Mouse (Mus musculus) stomach, embryonic 16.5 days (tissue): ENCODE results near the gene Foxj3. TPM values are rescaled to one million over a fixed set of nuclear protein-coding genes. Genes with fewer than 3 reads are reported as not detected.

Source experiments
- ATAC-seq: fragments of 200-750 bp; cut with Nextera tagmentation; 2 replicates; pipeline ENCODE4 v1.8.0; 2017; ENCODE audit warnings: moderate number of reproducible peaks, moderate TSS enrichment; ENCODE audit not compliant: insufficient read depth, low FRiP score
- H3K27ac ChIP-seq: fragments of 300-500 bp; sonication (generic); 2 replicates; pipeline ENCODE4 v1.5.1; 2014; ENCODE audit warnings: low read length
- H3K27me3 ChIP-seq: fragments of 300-500 bp; sonication (generic); 2 replicates; pipeline ENCODE4 v1.6.1; 2014; ENCODE audit warnings: low read length, control low read depth, mixed read lengths; ENCODE audit not compliant: control insufficient read depth, insufficient read depth
- H3K36me3 ChIP-seq: fragments of 300-500 bp; sonication (generic); 2 replicates; pipeline ENCODE4 v1.6.1; 2014; ENCODE audit warnings: low read length; ENCODE audit not compliant: control insufficient read depth, insufficient read depth
- H3K4me1 ChIP-seq: fragments of 300-500 bp; sonication (generic); 2 replicates; pipeline ENCODE4 v1.6.1; 2014; ENCODE audit warnings: low read length, control low read depth, mixed read lengths; ENCODE audit not compliant: control insufficient read depth, insufficient read depth
- H3K4me2 ChIP-seq: fragments of 300-500 bp; sonication (generic); 2 replicates; pipeline ENCODE4 v1.6.1; 2014; ENCODE audit warnings: low read depth, low read length, mixed read lengths
- H3K4me3 ChIP-seq: fragments of 300-500 bp; sonication (generic); replicated peaks from 2 replicates; pipeline ENCODE4 v1.5.1; 2014; ENCODE audit warnings: mild to moderate bottlenecking, low read length
- H3K9ac ChIP-seq: fragments of 300-500 bp; sonication (generic); 2 replicates; pipeline ENCODE4 v1.6.1; 2014; ENCODE audit warnings: low read length
- H3K9me3 ChIP-seq: fragments of 300-500 bp; sonication (generic); replicated peaks from 2 replicates; pipeline ENCODE4 v1.6.1; 2016; ENCODE audit warnings: low read length, control low read depth; ENCODE audit not compliant: control insufficient read depth
- WGBS: fragments of 180-500 bp; shearing (Covaris S2); extraction: QIAGEN DNeasy Blood & Tissue Kit; methylation state at CpG from one replicate; pipeline ENCODE4 v1.1.7; 2014; 5-methylcytosine and 5-hydroxymethylcytosine counted together
- polyA plus RNA-seq: library from polyadenylated mRNA; unstranded; fragments of >200 nt; fragmentation: Nextera tagmentation; extraction: Ambion mirVana; gene quantifications from 2 replicates; pipeline ENCODE4 v1.2.1, GENCODE M21; 2015

Foxj3 gene
- polyA plus RNA-seq, 1 experiment from 2014 or later: 18.9 TPM

DNA sequence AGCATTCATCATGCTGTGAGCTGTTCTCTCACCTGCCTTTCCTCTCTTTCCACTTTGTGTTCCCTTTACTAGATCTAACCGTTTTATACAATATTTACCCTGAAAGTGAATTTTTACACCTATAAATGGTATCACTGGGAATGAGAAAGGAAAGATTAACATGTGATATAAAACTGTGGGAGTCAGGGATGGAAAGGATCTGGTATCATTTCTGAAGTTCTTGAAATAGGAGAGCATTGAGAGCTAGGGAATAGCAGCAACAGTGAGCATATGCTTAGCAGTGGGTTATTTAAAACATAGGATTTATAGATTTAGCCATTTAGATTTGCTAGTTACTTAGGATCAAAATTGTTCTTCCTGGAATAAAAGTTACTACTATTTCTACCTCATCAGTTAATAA is 53.2 kb downstream of the Foxj3 start:
- Histone ChIP-seq H3K27ac (no peak overlapping the region), H3K9ac (no peak overlapping the region), H3K9me3 (no peaks in the 10 kb centered on the region), H3K4me2 (no peak overlapping the region), H3K27me3 (no peaks in the 10 kb centered on the region), H3K4me3 (no peak overlapping the region), H3K36me3 (peaks cover 2% of the 10 kb centered on the region; the same call in 1 of the 2 replicates), H3K4me1 (no peaks in the 10 kb centered on the region)
- 81% methylated on average over 1 of the region's 1 CpGs for WGBS
- ATAC-seq: no peak

DNA sequence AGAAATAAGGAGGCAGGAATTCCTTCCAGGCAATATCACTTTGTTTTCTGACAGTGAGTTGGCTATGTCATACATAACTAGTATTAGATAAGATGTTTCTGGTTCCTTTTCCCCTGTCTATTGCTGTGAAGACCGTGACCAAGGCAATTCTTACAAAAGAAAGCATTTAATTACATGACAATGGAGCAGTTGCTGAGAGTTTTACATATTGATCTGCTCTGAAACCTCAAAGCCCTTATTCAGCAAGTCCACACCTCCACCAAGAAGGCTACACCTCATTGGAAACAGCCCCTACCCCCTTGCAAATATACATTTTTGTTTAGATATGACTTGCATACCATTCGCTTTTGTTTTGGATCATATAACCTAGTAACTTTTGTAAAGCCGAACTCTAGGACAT is 55.7 kb downstream of the Foxj3 start:
- H3K9me3 ChIP-seq: no peaks in the 10 kb centered on the region
- no peak overlapping the region for H3K27ac ChIP-seq
- H3K9ac ChIP-seq: no peak overlapping the region
- H3K4me1 ChIP-seq: no peaks in the 10 kb centered on the region
- ATAC-seq: no peak
- no peak overlapping the region for H3K4me3 ChIP-seq
- H3K27me3 ChIP-seq: no peaks in the 10 kb centered on the region
- no peak overlapping the region for H3K4me2 ChIP-seq
- peaks cover 2% of the 10 kb centered on the region; the same call in 1 of the 2 replicates for H3K36me3 ChIP-seq
- WGBS: 77% methylated on average over 3 of the region's 3 CpGs

DNA sequence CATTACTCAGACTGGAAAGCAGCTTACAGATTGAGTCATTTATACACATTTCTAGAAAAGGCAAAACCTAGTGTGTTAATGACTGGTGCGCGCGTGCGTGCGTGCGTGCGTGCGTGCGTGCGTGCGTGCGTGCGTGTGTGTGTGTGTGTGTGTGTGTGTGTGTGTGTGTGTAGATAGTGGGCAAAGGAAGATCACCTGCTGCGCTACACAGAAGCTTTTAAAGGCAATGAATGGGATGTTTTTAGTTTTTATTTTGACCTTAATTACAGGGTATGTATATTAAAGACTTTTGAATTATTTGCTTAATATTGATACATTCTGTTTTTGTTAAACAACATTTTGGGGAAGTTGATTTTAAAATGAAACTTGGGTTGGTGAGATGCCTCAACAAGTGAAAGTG is 57.5 kb downstream of the Foxj3 start:
- H3K4me3 ChIP-seq: no peak overlapping the region
- H3K27ac ChIP-seq: no peak overlapping the region
- no peak for ATAC-seq
- no peaks in the 10 kb centered on the region for H3K36me3 ChIP-seq
- no peaks in the 10 kb centered on the region for H3K9me3 ChIP-seq
- no peaks in the 10 kb centered on the region for H3K27me3 ChIP-seq
- H3K4me2 ChIP-seq: no peak overlapping the region
- no peaks in the 10 kb centered on the region for H3K4me1 ChIP-seq
- H3K9ac ChIP-seq: no peak overlapping the region
- 92% methylated on average over 14 of the region's 14 CpGs for WGBS

DNA sequence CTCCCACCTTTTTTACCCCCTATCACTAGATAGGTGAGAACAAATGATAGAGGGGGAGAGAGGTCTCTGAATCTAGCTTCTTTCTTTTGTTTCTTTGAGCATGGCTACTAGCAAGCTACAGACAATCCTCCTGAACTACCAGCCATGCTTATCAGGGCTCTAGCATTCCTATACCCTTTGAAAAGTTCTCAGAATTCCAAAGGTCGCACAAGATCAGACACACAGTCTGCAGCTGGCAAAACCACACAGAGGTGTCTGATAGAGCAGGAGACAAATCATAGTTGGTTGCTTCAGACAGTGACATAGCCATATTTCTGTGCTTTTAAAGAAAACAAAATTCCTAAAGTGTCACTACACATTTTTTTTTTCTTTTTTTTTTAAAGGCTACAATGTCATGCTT is 62.8 kb downstream of the Foxj3 start:
- Histone ChIP-seq H3K4me2 (no peak overlapping the region), H3K27me3 (no peaks in the 10 kb centered on the region), H3K9ac (no peak overlapping the region), H3K27ac (no peak overlapping the region), H3K36me3 (no peaks in the 10 kb centered on the region), H3K9me3 (no peaks in the 10 kb centered on the region), H3K4me3 (no peak overlapping the region), H3K4me1 (no peaks in the 10 kb centered on the region)
- whole genome bisulfite sequencing: 36% methylated on average over 1 of the region's 1 CpGs
- ATAC-seq: no peak

DNA sequence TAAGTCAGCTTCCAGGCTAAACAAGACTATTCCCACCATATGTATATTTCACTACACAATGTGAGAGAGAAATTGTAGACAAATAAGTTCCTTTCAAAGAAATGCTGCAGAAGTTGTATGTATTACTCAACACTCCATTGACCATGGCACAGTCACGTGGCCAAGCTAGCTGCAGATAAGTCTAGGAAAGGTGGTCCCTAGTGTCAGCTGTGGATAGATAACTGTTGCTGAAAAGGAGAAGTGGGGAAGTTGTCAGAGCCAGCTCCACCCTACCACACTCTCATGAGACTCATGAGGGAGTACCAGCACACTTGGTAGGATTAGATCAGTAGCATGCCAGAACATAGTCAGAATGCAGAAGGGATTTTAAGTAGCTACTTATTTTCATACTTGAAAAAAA is 72.7 kb downstream of the Foxj3 start:
- no peaks in the 10 kb centered on the region for H3K27me3 ChIP-seq
- WGBS: 85% methylated on average over 1 of the region's 1 CpGs
- H3K9me3 ChIP-seq: no peaks in the 10 kb centered on the region
- no peak overlapping the region for H3K27ac ChIP-seq
- no peak for ATAC-seq
- H3K4me3 ChIP-seq: no peak overlapping the region
- 0 out of 2 replicates have a peak, but pooled peaks cover 4% of the 10 kb centered on the region for H3K4me1 ChIP-seq
- no peak overlapping the region for H3K4me2 ChIP-seq
- peaks cover 8% of the 10 kb centered on the region; the same call in 1 of the 2 replicates for H3K36me3 ChIP-seq
- H3K9ac ChIP-seq: no peak overlapping the region

DNA sequence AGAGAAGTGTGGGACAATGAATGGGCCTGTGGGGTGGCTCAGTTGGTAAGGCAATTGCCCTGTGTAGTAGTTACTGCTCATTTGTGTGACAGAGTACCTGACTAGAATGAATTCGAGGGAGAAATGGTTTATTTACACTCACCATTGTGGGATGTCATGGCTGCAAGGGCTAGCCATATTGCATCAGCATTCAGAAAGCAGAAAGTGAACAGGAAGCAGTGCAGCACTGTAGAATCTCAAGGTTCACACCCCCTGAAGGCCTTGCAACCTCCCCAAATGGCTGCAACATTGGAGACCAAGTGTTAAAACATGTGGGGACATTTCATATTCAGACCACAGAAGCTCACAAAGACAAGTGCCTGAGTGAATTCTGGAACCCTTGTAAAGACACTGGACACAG is 77.3 kb downstream of the Foxj3 start:
- no peak for ATAC-seq
- H3K4me3 ChIP-seq: no peak overlapping the region

DNA sequence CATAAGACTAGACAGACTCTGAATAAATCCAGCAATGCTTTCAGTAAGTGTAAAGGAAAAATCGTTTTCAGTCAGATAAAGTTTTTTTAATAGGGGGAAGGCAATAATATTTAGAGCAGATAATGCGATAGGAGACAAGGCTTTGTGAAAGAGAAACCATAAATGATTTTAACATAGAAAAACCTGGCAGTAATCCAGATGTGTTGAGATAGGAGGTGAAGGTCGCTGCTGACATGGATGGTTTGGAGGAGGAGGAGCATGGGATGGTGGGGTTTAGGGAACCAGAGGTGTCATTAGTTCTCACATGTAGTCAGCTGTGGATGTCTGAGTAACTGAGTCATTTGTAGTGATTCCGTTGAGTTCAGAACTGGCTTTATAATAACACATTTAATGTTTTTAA is 77.9 kb downstream of the Foxj3 start:
- WGBS: 53% methylated on average over 4 of the region's 4 CpGs
- no peak for ATAC-seq

More for the DNA sequence above, 77.3 kb downstream of the Foxj3 start:
- no peaks in the 10 kb centered on the region for H3K9me3 ChIP-seq
- no peaks in the 10 kb centered on the region for H3K27me3 ChIP-seq
- no peak overlapping the region for H3K27ac ChIP-seq
- 42% methylated on average over 1 of the region's 1 CpGs for WGBS
- H3K36me3 ChIP-seq: no peaks in the 10 kb centered on the region
- no peak overlapping the region for H3K4me2 ChIP-seq
- no peak overlapping the region for H3K9ac ChIP-seq
- H3K4me1 ChIP-seq: 0 out of 2 replicates have a peak, but pooled peaks cover 4% of the 10 kb centered on the region

DNA sequence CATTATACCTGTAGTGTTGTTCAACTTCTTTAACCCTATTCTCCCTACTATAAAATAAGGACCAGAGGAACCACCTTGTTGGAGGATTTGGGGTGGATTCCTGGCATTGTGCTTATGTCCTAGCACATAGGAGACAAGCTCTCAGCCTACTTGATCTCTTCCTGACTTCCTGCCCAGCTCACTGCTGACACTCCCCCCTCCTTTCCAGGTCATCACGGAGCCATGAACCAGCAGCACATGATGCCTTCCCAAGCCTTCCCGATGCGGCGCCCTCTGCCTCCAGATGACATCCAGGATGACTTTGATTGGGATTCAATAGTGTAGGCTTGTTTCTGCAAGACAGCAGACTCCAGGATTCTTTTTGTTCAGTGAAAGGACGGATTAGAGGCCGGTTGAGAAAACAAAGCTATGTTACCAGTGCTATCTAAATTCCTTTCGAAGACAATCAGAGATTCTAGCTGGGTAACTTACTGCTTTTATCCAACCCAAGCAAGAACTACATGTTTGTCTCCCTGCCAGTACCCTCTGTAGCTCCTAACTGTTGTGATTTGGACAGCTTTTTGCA is 89.4 kb downstream of the Foxj3 start:
- H3K27me3 ChIP-seq: no peaks in the 10 kb centered on the region
- 83% methylated on average over 7 of the region's 7 CpGs for WGBS
- H3K4me1 ChIP-seq: no peaks in the 10 kb centered on the region
- H3K4me3 ChIP-seq: no peak overlapping the region
- no peak overlapping the region for H3K4me2 ChIP-seq
- H3K36me3 ChIP-seq: peaks cover 6% of the 10 kb centered on the region
- H3K9ac ChIP-seq: no peak overlapping the region
- no peaks in the 10 kb centered on the region for H3K9me3 ChIP-seq
- no peak for ATAC-seq
- H3K27ac ChIP-seq: no peak overlapping the region

More for the DNA sequence above, 77.9 kb downstream of the Foxj3 start:
- Histone ChIP-seq H3K4me1 (0 out of 2 replicates have a peak, but pooled peaks cover 4% of the 10 kb centered on the region), H3K36me3 (no peaks in the 10 kb centered on the region), H3K9ac (no peak overlapping the region), H3K4me2 (no peak overlapping the region), H3K4me3 (no peak overlapping the region), H3K27ac (no peak overlapping the region), H3K27me3 (no peaks in the 10 kb centered on the region), H3K9me3 (no peaks in the 10 kb centered on the region)

DNA sequence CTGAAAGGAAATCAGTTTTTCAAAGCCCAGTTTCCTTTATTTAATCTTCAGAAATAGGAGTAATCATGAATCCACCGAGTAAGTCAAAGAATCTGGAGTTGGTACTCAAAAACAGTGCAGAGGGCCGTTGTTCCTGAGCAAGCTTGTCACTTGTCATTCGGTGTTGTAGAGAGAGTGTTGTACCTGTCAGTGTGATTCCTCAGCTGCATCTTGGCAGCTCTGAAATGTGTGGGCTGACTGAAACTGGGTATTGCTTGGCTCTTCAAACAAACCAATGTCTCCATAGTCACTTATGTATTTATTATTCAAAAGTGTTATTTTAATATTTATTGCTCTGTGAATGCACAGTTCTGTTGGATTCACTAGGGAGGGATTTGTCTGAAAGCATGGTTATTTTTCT is 90.1 kb downstream of the Foxj3 start:
- H3K9me3 ChIP-seq: no peaks in the 10 kb centered on the region
- H3K4me2 ChIP-seq: no peak overlapping the region
- 85% methylated on average over 3 of the region's 3 CpGs for WGBS
- H3K4me1 ChIP-seq: no peaks in the 10 kb centered on the region; the same call in 1 of the 2 replicates
- no peak overlapping the region for H3K9ac ChIP-seq
- no peak for ATAC-seq
- H3K4me3 ChIP-seq: no peak overlapping the region
- H3K27me3 ChIP-seq: no peaks in the 10 kb centered on the region
- no peaks in the 10 kb centered on the region; the same call in 1 of the 2 replicates for H3K36me3 ChIP-seq
- no peak overlapping the region for H3K27ac ChIP-seq
